Mouse (Mus musculus): ENCODE measurements at regions not wholly inside any gene's neighbourhood (a gene's known extent, or its start where the extent isn't known, plus 50 kb on each side); places are given as distances from the start of the nearest gene placed in this dataset.

- no peak for DNase-seq (ENCODE audit: low read depth, low spot score)
Observed at GRCm38 (mm10) chr11:52541210-52541609, 145.0 kb downstream of the 9530068E07Rik start.

DNA sequence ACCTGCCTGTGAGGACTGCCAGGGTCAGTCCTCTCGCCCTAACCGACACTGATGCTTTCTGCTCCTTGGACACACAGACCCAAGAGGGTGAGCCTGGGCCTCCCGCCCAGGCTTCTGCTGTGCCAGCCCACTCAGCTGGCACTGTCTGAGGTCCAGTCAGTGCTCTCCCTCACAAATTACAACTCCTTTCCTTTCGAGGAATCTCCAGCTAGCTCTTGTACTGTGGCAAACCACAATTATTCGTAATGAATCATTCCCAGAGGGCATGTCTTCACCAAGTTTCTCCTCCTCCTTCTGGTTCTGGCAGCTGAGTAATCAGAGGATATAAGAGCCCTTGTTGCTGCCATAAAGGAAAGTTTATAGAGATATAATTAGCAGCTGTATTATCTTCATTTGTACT, 155.2 kb downstream of the 9530068E07Rik start:
- DNase-seq (ENCODE audit: low read depth, low spot score), result no peak

DNA sequence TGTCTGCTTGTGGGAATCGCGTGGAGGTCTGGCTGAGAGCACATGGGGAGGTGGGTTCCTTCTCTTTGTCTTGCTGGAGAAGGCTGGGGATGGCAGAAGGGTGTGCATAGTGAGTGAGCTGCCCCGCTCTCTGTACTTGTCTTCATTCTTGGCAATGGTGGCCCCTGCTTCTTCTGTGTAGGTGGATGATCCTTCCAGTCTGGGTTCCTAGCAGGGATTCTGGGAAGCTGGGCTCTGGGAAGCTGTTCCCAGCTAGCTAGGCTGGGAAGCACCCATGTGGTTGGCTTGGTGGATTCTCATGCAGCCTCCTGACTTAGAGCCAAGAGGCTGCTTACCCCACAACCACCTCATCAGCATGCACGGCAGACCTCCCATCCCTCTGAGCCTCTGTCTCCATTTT, 156.6 kb downstream of the 9530068E07Rik start:
- no peak for DNase-seq (ENCODE audit: low read depth, low spot score)

GRCm38 (mm10) chr11:52557836-52558235, 161.6 kb downstream of the 9530068E07Rik start:
- no peak for DNase-seq (ENCODE audit: low read depth, low spot score)

- DNase-seq (ENCODE audit: low read depth, low spot score), result no peak
Observed at GRCm38 (mm10) chr11:52558782-52559181, 162.6 kb downstream of the 9530068E07Rik start.

- no peak for DNase-seq (ENCODE audit: low read depth, low spot score)
Observed at GRCm38 (mm10) chr11:52561281-52561680, 165.1 kb downstream of the 9530068E07Rik start.

DNA sequence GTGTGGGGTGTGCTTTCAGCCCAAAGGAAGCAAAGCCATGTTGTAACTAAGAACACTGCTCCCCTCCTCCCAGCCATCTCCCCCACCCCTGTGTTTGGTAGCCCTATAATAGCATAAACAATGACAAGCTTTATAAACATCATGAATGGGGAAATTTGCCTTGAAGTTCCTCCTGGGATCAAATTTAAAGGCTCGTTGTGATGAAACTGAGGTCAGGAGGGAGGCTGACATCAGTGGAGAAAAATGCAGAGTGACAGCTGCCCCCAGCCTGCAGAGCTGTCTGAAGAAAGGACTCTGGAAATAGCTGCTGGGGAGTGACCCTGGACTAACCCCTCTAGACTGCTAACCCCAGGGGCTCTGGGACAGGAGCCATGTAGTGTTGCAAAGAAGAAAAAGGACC, 169.2 kb downstream of the 9530068E07Rik start:
- DNase-seq (ENCODE audit: low read depth, low spot score), result no peak

DNA sequence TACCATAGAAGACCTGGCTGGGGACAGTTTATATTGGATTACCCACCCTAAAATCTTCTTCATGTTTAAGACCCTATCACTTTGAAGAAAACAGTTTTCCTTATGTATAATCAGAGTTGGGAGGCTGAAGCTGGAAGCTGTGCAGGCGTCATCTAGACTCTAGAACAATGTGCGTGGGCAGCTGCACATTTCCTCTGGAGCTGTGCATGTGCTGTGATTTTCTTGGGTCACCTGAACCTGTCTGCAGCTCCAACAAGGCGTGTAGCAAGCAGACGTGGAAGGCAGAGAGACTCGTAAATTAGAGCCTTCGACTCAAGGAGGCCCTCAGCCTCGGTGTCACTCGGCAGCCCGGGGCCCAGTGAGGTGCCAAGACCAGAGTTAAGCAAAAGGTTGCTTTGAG, 169.8 kb downstream of the 9530068E07Rik start:
- DNase-seq (ENCODE audit: low read depth, low spot score), result no peak

- no peak for DNase-seq (ENCODE audit: low read depth, low spot score)
Observed at GRCm38 (mm10) chr11:52567945-52568687, 171.9 kb downstream of the 9530068E07Rik start.

- no peak for DNase-seq (ENCODE audit: low read depth, low spot score)
Observed at GRCm38 (mm10) chr11:52568794-52569193, 172.6 kb downstream of the 9530068E07Rik start.

GRCm38 (mm10) chr11:52569759-52570158, 173.5 kb downstream of the 9530068E07Rik start:
- no peak for DNase-seq (ENCODE audit: low read depth, low spot score)

DNA sequence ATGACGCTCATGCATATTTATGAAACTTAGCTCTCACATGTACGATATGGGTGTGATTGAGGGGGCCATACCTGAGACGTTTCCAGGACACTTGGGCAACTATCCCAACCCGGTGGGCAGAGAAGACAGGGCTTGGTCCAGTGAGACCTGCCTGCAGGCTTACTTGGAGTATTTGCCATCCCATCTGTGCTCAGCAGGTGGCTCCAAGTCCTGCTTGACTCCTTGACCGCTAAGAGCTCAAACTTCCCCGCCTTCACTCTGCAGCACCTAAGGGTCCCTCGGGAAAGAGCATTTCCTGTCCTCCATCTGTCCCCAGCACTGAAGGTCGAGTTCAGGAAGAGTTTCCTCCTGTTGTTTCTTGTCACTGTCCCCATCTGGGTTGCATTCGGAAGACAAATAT, 182.2 kb downstream of the 9530068E07Rik start:
- DNase-seq (ENCODE audit: low read depth, low spot score), result no peak

- no peak for DNase-seq (ENCODE audit: low read depth, low spot score)
Observed at GRCm38 (mm10) chr11:52579764-52580377, 183.6 kb downstream of the 9530068E07Rik start.

DNA sequence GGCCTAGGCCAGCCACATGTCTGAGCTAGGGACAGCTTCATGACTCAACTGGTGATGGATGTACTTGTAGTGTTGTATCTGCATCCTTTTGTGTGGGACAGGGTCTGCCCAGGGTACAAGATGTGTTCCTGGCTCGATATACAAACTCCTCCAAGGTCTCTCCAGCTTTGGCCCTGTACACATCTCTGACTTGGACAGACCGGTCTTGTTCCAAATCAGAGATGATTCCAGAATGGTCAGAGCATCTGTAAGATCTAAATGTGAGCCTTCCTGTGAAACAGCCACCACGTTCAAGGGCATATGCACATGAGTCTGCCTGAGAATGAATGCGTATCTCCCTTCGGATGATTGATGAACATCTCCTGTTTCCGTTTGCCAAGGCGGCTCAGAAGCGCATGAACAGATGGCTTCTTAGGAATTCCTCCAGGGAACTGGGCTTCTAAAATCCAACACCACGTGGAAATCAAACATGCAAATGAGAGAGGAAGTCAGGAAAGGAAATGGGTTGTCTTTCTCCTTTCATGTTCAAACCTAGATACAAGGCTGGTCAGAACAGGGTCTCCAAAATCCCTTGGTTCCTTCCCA, 172.7 kb upstream of the Fstl4 start:
- no peak for DNase-seq (ENCODE audit: low read depth, low spot score)

DNA sequence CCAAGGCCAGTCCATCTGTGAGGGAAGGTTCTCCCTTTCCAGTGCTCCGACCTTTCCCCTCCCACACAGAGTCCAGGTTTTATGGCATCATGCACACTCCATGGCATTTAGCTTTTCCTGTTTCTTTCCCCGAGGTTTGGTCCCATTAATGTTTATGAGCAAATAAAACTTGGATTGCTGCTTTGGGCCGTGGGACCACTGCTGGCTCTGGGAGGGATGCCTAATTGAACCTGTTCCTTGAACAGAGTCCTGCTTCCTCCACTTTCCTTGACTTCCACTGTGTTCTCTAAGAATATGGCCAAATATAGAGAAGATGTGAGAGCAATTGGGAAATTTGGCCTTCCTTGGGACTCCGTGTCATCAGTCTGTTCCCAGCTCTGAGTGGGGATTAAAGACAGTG, 170.3 kb upstream of the Fstl4 start:
- DNase-seq (ENCODE audit: low read depth, low spot score), result no peak

DNA sequence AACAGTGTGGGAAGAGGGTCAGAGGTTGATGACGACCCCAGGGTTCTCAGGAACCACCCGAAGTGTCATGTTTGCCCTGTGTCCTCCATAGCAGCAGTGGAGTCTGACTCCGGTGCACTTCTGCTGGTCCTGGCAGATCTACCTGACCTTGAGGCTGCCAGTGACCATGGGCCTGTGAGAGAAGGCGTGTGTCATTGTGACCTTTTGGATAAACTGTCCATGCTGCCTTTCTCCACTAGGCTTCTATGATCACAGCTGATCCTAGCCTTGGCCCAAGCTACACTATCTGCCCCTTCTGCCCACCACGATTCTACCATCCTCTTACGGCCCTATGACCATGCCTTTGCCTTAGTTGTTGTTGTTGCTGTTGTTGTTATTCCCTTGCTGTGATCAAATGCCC, 163.2 kb upstream of the Fstl4 start:
- DNase-seq (ENCODE audit: low read depth, low spot score), result no peak

GRCm38 (mm10) chr11:52602061-52602561, 162.3 kb upstream of the Fstl4 start:
- DNase-seq (ENCODE audit: low read depth, low spot score), result no peak

DNA sequence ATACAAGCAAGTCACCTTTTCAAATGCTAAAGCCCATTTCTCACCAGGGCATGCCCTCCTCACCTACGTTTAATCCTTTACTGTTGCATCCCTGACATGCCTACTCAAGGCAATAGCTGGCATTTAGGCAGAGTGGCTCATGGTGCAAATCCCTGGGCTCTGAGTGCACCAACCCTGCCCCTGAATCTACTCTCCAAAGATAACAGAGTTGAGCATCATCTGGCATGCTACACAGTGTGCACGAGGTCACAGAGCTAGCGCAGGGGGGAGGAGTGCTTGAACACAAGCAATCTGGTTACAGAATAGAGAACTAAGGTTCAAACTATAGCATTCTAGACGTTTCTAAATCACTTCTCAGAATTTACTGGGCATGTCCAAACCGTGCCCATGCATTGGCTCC, 161.6 kb upstream of the Fstl4 start:
- DNase-seq (ENCODE audit: low read depth, low spot score), result no peak

DNA sequence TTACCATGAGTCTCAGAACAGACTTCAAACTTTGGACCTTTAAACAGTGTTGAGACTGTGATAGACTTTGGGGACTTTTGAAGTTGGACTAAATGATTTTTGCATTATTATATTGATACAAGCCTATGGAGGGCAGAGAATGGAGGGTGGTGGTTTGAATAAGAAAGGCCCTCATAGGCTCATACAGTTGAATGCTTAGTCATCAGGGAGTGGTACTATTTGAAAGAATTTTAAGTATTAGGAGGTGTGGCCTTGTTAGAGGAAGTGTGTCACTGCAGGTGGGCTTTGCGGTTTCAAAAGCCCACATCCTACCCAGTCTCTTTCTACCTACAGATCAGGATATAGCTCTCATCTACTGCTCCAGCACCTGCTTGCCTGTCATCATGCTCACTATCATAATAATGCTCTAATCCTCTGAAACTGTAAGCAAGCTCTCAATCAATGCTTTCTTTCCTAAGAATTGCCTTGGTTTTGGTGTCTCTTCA, 153.7 kb upstream of the Fstl4 start:
- DNase-seq (ENCODE audit: low read depth, low spot score), result no peak

DNA sequence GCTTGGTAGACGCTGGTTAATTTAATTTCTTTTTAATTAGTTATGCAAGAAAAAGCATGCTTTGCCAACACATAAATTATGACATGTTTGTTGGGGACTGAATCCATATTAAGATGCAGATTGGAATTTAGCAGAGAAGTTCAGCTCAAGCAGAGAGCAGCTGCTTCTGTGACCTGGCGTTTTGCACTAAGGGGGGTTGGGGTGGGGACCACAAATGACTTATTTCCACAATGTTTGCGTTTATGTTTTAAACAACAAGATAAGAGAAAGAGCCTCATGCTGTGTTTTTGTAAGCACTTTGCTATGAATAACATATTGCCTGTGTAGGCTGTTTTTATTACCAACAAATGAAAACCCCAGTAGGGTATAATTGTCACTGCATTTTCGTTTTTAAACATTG, 148.8 kb upstream of the Fstl4 start:
- DNase-seq (ENCODE audit: low read depth, low spot score), result no peak

GRCm38 (mm10) chr11:52618646-52619045, 145.8 kb upstream of the Fstl4 start:
- DNase-seq (ENCODE audit: low read depth, low spot score), result no peak

DNA sequence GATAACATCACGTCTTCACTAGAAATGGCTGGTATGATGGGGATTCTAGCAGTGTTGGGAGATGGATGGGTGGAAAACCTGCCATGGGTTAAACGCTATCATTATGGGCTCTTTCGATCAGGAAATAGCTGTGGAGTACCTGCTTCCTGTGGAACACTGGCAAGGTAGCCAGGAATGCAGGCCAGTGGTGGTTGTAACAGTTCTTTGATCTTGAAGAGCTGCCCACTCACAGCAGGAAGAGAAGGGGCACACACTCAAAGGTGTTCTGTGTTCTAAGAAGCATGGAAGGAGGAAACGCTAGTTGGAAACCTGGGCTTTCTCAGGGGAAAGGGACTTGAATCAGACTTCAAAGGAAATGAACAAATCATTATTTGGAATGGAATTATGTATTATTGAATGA, 141.6 kb upstream of the Fstl4 start:
- no peak for DNase-seq (ENCODE audit: low read depth, low spot score)

DNA sequence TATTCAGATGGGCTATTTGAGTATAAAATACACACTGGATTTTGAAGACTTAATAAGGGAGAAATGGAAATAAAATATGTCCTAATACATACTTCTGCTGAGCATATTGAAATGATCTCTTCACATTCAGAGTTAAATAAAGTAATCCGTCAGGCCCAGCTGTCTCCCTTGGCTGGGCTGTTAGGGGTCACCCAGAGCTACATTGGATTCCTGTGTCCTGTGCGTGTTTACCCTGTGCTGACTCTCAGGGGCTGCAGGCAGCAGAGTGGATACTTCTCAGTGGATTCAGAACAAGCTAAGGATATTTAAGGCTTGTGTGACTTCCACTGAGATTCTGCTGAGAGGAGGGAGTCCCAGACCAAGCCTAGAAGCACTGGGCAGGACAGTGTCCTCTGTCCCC, 135.6 kb upstream of the Fstl4 start:
- no peak for DNase-seq (ENCODE audit: low read depth, low spot score)
